Mouse (Mus musculus) WW6 (cell line): ENCODE results near the gene Tm7sf2.

Source experiments
- DNase-seq: peaks from one replicate; pipeline ENCODE4 v3.0.0-alpha.2; 2013; ENCODE audit warnings: low read depth, low spot score

The Tm7sf2 gene

DNA sequence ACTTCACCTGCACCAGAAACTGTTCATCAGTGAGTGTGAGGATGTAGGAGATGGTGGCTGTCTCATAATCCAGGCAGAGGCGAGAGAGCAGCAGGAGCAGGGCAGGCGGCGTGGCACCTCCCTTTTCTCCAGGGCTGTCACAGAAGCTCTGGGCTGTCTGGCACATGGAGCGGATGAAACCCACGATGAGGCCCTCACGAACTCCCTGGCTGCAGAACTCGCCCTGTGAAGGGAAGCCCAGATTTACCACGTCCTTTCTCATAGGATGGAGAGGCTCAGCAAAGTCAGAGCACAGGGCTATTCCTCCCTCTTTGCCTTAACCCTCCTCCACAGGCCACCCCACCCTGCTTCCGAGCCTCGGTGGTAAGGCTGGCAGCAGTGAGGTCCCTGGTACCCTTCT is 1.7 kb upstream of the Tm7sf2 start:
- no peak for DNase-seq

DNA sequence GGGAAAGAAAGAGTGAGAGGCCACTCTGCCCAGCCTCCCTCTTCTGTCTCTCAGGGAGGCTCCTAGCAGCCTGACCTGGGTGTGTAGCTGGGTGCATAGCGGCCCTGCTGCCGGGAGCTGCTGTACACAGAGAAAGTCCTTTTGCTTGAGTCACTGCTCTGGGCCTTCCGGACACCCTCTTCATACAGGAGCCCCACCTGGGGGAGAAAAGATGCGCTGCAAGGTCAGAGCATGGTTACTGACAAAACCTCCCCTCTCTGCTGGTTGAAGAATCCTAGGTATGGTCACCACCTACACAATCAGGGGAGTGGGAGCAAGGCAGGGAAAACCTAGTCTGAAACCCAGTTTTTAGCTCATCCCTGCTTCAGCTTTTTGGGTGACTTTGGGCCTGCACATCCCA is 778 bp upstream of the Tm7sf2 start:
- no peak for DNase-seq

DNA sequence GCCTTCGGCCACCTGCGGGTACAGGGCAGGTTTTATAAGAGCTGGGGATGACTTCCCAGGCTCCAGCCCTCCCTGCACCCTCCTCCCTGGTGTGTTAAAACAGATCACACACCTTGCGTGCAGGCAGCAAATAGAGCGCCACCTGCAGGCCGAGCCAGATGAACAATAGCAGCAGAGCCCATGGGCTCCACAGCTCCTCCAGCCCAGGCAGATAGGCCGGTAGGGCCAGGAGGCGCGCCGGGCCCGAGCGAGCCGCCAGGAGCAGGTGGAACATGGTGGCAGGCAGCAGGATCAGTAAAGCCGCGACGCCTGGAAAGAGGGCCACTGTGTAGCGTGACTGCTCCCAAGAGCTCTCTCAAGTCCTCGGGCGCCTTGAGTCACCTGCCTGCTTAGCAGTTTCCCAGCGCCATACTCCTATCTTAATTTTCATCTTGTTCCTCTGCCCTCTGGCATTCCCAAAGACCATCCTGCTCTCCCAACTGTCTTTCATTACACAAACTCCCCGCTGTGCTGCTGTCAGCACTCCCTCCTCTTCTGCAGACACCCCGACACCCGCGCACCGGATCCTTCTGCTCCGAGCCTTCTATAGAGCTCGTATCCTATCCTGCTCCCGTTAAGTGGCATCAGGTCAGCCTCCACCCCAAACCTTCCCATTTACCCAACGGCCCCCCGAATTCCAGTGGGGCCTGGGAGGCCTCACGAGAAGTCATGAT is 1.0 kb downstream of the Tm7sf2 start:
- DNase-seq = peak; percentile 84

- DNase-seq = no peak
These were observed 1.6 kb downstream of the Tm7sf2 start for GRCm38 (mm10) chr19:6066571-6066970.

DNA sequence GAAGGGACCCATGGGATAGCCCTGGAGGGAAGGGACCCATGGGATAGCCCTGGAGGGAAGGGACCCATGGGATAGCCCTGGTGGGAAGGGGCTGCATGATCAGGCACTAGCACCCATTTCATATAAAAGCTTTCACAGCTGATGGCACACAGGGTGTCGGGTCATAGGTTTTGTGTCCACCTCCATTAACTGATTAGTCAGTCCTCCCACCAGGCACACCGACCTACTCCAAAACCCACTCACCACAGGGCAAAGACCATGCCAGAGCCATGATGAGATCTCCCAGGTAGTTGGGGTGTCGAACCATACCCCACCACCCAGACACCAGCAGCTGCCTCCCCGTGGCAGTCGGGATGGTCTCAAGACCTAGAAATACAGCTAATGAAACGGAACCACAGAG is 5.1 kb downstream of the Tm7sf2 start:
- DNase-seq = no peak

DNA sequence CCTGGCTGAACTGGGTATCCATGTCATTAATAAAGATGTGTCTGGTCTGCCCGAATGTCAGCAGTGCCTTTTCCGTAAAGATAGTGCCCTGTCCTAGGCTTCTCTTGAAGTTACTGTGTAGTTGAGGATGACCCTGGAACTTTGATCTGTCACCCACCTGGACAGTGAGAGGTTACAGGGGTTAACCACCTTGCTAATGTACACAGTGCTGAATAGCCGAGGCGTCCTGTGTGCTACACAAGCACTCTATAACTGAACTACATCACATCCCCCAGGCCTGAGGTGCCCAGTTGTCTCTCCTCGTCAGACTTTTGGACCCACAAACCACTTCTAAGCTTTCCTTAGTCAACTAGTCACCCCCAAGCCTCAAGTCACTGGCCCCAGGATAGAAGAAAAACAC is 5.8 kb downstream of the Tm7sf2 start:
- DNase-seq = no peak

DNA sequence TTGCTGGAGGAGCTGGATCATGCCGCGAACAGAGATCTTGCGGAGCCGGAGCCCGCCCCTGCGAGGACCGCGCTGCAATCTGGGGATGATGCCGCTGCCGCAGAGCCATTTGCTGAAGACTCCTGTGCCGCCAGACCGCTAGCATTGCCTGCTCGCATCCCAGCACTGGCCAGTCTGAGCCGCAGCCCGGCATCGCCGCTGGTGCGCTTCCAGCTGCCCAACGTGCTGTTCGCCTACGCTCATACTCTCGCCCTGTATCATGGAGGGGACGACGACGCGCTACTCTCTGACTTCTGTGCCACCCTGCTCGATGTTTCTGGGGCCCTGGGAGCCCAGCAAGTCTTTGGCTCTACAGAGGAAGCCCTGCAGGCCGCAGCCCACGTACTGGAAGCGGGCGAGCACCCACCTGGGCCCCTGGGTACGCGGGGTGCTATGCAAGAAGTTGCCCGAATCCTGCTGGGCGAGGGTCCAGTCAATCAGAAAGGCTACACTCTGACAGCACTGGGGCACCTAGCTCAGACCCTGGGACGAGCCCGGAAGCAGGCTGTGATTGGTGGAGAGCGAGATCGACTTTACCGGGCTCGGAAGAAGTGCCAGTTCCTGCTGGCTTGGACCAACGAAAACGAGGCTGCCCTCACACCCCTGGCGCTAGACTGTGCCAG is 6.4 kb downstream of the Tm7sf2 start:
- DNase-seq = no peak

- DNase-seq = peak; percentile 75
These were observed 7.1 kb downstream of the Tm7sf2 start, which contains the start of gene Znhit2 for GRCm38 (mm10) chr19:6061021-6061533. Gene Znhit2 (plus strand): TSS chr19:6061192.

DNA sequence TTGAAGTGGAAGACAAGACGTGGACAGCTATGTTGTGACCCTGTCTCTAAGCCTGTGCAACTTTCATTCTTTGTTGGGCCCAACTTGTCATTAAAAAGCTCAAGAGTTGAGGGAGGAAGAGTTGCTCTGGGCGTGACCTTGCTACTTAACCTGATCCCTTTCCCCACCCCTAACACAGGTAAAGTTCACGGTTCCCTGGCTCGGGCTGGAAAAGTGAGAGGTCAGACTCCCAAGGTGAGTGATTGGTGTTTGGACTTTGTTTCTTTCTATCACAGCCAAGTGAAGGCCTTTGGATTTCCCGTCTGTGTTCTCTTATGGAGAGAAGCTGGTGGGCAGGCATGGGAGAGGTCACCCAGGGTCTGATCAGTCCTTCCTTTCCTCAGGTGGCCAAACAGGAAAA is 9.2 kb downstream of the Tm7sf2 start:
- DNase-seq = no peak

GRCm38 (mm10) chr19:6058513-6058912 is 9.7 kb downstream of the Tm7sf2 start:
- DNase-seq = no peak

- peak; percentile 93 for DNase-seq
These were observed 10.7 kb downstream of the Tm7sf2 start, which contains the start of the genes Mrpl49 and Fau for GRCm38 (mm10) chr19:6057313-6058096. Gene Mrpl49 (minus strand): TSS chr19:6057785. Gene Fau (plus strand): TSS chr19:6057844.

- no peak for DNase-seq
These were observed 11.5 kb downstream of the Tm7sf2 start for GRCm38 (mm10) chr19:6056696-6057095.

DNA sequence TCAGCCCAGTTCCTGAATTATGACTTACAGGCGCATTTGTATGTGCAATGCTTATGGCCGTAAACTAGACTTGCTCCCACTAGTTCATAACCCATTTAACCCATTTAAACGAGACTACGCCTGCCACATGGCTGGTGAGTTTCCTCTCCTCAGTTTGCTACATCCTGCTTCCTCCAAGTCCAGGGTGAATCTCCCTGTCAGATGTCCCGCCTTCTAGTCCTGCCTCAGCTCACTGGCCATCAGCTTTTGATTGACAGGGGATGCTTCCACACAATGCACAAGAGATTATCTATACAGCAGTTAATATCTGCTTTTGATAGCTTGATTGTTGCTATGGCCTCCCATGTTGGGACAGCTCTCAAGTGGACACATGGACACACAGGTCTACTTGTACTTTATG is 13.9 kb downstream of the Tm7sf2 start:
- no peak for DNase-seq

GRCm38 (mm10) chr19:6052516-6052915 is 15.7 kb downstream of the Tm7sf2 start:
- DNase-seq = no peak

- no peak for DNase-seq
These were observed 19.3 kb downstream of the Tm7sf2 start for GRCm38 (mm10) chr19:6048681-6049410.

GRCm38 (mm10) chr19:6047899-6048166 is 20.3 kb downstream of the Tm7sf2 start:
- no peak for DNase-seq

DNA sequence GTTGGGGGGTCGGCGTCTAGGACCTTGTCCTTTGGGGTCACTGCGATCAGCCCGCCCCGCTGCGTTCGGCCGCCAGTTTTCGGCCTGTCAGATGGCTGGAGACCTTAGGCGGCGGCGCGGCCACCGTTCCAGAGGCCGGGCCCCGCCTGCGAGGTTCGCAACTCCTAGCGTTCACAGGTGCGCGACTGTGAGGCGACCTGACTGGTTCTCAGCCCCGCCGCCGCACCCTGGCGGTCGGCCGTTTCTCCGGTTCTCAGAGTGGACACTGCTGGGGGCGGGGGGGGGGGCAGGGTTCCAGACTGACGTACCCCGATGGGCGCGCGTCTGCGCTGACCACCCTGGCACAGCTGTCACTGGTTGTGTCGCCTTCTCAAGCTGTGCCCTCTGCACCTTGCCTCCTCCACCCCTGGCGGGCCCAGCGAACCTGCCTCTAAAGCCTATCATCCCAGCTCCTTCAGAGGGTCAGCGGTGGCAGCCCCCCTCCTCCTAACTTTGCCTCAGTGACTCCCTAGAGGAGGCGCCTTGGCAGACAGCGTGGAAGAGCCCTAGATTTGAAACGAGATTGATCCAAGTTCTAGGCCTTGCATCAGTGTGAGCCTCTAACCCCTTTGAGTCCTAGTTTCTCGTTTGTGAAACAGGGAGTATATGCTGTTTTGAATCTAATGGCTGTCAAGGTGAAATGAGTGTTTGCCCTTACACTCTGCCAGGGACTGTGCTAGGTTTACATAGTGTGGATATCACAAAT is 20.8 kb downstream of the Tm7sf2 start:
- no peak for DNase-seq

GRCm38 (mm10) chr19:6046294-6047153 is 21.6 kb downstream of the Tm7sf2 start, which contains the start of gene Syvn1:
Gene Syvn1 (plus strand): TSS chr19:6046576.
- DNase-seq = no peak

GRCm38 (mm10) chr19:6045366-6046293 is 22.5 kb downstream of the Tm7sf2 start:
- no peak for DNase-seq
